Mouse (Mus musculus) frontal cortex, postnatal 14 days (tissue): ENCODE measurements at regions not wholly inside any gene's neighbourhood (a gene's known extent, or its start where the extent isn't known, plus 50 kb on each side); places are given as distances from the start of the nearest gene placed in this dataset.

Experiments
- DNase-seq, 2 experiments: peaks; one replicate each; pipeline ENCODE4 v3.0.0; 2022; ENCODE audit warnings: low spot score in 2 of 2

DNA sequence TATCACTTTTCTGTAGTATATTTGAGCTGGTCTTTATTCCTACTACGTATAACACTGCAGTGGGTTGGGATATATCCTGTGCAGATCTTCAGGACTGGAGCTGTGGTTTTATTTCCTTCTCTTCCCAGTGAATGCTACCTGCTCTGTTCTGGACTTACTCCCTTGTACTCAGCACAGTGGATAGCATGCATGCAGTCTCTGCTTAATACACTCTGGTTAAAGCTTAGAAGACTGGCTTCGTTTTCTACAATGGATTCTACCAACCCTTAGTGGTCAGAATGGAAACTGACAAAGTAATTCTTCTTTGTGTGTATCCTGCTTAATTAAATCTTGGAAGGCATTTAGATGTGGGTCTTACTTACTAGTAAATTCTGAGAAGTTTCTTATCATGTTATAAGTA is 292.3 kb downstream of the 1700017N19Rik start:
- DNase-seq, result no peak

DNA sequence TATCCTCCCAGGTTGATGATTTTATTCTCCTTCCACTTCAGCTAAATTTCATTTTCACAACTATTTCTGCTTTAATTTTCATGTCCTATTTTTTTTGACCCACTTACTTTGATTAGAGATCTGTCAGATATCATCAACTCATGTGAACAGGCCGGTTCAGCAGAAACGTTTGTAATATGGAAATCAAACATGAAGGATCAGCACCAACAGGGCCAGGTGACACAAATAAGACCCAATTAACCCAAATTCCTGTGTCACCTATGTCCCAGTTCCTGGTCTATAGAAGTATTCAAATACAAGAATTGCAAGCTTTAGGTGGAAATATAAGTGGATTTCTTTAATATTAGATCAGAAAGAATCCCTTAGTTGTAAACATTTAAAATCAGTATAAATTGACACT is 332.7 kb downstream of the 1700017N19Rik start:
- DNase-seq, result no peak

DNA sequence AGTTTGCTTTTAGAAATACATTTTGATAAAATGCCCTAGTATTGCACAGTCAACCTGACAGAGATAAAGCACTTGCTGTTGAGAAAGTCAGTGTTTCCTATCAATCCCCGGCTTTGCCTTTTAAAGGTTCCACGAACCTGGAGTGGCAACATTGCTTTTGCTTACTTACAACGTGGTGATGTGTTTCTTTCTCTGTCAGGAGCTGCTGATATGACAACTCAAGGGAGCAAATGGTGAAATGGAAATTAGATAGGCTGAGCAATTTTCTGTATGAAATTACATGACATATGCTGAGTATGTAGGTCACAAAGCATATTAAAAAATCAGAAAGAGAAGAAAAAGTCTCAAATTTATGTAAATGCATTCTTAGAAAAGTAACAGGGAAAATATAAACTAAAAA is 336.8 kb downstream of the 1700017N19Rik start:
- DNase-seq, result no peak

DNA sequence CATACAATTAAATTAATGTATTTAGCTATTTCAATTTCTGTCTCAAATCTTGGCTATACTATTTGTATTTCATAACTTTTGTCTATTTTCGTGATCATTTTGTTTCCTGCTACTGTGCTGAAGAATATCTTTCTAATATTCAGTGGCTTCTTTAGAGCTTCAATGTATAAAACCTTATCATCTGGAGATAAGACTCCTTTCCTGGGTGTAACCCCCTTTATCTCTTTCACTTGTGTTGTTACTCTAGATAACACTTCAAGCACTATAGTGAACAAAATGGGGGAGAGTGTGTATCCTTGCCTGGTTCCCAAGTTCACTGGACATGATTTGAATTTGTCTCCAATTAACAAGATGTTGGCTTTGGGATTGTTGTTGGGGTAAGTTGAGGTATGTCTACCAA is 341.5 kb downstream of the 1700017N19Rik start:
- no peak for DNase-seq

DNA sequence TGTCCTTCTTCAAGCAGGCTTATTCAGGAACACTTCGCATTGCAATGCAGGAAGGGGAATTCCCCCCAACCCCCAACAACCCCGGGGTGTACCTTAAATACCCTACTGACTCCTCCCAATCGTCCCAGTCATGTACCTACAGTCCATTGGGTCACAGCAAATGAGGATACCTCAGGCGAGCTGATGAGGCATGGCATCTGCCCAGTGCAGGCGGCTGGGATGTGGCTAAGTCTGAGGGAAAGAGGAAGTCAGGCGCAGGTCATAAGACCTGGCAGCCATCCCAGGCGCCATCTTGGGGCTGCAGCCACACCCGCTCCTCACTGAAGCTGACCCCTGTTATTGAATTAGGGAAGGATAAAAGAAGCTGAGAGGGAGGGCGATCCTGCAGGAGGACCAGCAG is 368.1 kb downstream of the 1700017N19Rik start:
- no peak for DNase-seq

DNA sequence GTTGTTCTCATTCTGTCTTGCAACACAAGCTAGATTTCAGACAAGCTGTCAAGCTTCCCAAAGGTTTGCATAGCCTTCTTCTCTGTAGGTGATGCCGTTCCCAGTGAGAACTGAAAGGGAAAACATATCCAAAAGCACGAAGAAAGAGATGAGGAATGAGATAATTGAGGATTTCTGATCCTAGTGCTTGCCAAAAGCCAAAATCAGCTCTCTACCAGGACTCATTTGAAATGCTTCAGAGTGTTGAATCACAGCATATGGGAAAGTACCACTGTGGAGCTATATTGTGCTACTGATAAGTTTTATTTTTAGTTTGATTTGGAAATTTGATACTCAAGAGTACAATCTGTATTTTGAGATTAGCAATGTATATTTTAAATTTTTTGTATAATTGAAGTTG is 413.2 kb downstream of the 1700017N19Rik start:
- peak in 1 of 2 experiments; percentile 4 for DNase-seq

DNA sequence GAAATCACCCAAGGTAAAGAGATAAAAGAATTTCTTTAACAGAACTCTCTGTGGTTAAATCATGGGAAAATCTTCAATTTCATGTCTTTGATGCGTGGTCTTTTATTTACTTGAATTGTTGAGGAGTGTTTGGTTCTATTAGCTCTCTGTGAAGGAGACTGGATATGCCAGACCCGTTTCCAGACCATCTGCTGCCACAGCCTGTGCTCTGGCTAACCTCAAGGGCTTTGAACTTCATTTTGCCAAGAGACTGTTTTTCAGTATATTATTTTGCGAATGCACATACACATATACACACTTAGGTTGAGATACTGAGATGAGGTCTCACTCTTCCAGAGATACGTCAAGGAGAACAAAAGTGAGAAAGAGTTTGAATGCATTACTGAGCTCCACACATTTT is 414.4 kb downstream of the 1700017N19Rik start:
- no peak for DNase-seq

DNA sequence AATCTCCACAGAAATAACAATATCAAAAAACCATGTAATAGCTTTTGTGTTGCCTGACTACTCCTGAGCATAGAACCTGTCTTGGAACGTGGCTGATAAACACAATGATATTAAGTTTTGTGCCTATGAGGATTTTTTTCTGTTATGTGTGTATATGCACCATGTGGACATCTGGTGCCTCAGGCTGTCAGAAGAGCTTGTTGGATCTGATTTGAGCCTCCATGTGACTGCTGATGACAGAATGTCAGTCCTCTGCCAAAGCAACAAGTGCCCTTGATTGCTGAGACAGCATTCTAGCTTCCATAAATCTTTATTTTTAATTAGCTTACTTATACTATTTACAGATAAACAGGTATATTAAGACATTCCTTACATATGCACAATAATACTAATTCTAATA is 425.1 kb downstream of the 1700017N19Rik start:
- no peak for DNase-seq

DNA sequence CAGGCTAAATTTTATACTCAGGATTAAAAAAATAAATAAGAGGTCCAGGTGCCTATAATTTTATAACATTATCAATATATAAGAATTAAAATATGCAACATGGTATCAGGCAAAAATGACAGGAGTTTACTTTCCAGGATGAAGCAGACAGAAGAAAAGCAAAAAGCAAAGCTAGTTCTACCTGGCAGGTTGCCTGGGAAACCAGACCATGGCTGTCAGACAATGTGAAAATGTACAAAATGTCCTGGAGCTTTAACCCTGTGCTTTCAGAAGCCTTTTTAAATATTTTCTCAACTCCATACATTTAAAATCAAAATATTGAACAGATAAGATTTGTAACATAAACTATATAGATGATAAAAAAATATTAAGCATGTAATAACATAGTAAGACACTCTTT is 448.3 kb downstream of the 1700017N19Rik start:
- DNase-seq, result no peak

DNA sequence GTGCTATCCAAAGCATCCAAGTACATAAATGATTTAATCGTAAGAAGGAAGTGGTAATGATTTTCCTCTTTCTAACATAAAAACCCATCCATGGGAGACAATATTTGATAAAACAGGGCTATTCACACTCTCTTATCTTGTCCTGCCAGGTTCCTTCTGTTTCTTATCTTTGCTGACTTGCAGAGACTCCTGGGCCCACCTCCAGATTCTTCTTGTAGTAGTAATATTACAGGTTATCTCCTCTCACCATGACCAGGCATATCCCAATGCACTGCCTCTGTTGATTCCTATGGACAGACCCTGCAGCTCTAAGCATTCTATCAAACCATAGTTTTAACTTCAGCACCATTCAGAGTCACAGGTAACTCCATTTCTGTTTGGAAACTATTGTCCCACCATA is 448.8 kb downstream of the 1700017N19Rik start:
- DNase-seq, result no peak
